Mouse (Mus musculus): ENCODE results near the gene Ssbp3.
A peak's percentile ranks its signal among the peaks of the same experiment; 100 is the strongest.

Gene Ssbp3

DNA sequence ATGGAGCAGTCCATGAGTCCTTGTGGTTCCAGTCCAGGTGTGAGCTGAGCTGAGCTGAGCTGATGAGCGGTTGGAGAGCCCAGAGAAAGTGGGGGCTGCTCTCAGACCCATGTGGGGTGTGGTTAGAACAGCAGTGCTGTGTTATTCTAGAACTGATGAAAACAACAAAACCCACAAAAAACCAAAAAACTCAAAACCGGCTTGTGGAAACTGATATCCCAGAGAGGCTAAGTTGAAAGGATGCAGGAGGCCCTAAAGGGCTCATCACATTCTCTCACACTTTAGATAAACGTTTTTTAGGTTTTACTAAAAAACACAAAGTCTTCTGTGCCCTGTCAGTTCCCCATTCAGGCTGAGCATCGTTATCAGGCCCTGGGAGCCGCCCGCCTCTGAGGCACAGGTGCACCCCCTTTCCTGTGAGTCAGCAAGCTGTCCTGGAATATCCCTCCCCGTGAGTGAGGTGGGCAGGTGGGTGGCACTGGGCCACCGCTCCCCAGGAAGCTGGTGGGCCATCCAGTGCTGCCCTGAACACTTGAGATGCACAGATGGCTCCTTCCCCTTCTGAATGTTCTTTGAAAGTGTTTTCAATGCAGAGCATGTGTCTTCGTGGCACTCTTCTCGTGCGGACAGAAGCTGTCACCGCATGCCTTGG, 24.6 kb downstream of the Ssbp3 start:
- no peak for DNase-seq (ENCODE audit: extremely low spot score)

DNA sequence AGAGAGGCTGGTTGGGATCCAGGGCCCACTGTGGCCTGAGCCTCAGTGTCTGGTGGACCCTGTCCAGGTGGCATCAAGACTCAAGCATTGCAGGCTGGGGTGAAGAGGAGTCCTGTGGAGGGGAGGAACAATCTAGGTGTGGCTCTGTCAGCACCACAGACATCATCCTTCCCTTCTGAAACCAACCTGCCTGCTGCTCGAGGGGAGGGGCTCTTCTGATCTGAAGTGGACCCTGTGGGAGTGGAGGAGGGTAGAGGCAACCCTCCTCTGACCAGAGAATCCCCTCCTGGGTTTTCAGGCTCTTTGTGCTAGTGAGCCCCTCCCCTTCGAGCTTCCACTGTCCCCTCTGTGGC, 25.1 kb downstream of the Ssbp3 start:
- DNase-seq (ENCODE audit: extremely low spot score): no peak

DNA sequence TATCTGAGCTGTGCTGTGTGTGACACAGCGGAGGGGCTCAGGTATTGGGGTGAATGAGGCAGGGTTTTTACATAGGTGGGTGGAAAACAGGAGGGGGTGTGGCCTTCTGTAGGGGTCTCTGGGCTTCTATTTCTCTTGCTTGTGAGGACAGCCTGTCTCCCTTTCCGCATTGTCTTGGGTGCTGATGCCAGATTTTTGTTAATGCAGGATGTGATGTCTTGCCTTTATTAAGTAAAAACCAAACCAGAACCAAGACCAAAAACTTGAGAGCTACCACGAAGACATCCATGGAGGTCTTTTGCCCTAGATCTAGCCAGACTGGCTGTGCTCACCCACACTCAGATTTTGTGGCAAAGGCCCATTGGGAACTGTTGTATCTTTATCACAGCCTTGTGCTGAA, 25.5 kb downstream of the Ssbp3 start:
- no peak for DNase-seq (ENCODE audit: extremely low spot score)

DNA sequence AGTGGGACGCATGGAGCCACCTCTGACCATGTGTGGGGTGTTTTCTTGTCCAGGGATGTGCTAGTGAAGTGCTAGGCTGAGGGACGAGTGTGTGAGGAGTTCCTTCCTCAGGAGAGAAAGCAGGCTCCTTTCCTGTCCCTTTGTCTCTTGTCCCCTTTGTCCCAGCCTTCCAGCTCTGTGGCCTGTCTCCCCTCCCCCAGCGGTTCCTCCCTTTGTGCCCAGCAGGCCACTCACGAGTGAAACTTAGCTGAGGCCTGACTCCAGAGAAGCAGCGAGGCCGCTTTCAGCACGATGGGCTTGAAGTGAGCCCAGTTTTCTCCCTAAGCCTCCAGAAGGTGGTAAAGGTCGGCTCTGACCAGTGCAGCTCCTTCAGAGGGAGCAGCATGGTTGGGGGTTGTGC, 26.2 kb downstream of the Ssbp3 start:
- DNase-seq (ENCODE audit: extremely low spot score): peak; percentile 76

GRCm38 (mm10) chr4:106938506-106939222, 28.2 kb downstream of the Ssbp3 start:
- no peak for DNase-seq (ENCODE audit: extremely low spot score)

- DNase-seq (ENCODE audit: extremely low spot score): peak; percentile 66
Observed at GRCm38 (mm10) chr4:106939223-106939918, 28.9 kb downstream of the Ssbp3 start.

DNA sequence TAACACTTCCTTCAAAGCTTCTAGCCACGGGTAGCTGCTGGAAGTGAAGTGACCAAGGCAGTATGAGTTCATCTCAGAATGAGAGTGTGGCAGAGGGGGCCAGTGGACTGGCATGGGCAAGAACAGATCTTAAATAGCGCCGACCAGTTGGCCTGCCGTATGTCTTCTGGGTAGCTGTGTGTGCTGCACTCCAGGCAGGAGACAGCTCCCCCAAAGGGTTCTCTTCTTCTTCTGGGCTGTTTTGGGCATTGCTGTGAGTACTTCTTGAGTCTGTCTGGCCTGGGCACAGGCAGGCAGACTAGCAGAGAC, 29.4 kb downstream of the Ssbp3 start:
- DNase-seq (ENCODE audit: extremely low spot score): no peak

GRCm38 (mm10) chr4:106940945-106941344, 30.4 kb downstream of the Ssbp3 start:
- no peak for DNase-seq (ENCODE audit: extremely low spot score)

DNA sequence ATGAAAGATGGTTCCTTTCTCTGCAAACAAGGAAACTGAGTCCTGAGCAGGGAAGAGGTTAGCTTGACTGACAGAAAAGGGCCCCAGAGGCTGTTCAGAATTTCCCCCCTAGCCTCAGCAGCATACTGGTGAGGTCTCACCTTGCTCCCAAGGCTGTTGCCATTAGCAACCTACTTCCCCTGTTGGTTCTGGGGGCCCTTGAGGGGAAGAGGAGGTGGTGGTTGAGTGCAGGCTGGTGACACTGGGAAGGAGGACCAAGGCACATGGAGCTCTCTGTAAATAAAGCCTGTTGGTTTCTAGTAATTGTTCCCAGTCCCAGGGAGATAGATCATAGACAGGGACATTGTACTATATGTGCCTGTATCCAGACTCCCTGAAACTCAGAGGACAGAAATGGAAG, 31.0 kb downstream of the Ssbp3 start:
- DNase-seq (ENCODE audit: extremely low spot score): no peak

GRCm38 (mm10) chr4:106942491-106942890, 32.0 kb downstream of the Ssbp3 start:
- DNase-seq (ENCODE audit: extremely low spot score): no peak

DNA sequence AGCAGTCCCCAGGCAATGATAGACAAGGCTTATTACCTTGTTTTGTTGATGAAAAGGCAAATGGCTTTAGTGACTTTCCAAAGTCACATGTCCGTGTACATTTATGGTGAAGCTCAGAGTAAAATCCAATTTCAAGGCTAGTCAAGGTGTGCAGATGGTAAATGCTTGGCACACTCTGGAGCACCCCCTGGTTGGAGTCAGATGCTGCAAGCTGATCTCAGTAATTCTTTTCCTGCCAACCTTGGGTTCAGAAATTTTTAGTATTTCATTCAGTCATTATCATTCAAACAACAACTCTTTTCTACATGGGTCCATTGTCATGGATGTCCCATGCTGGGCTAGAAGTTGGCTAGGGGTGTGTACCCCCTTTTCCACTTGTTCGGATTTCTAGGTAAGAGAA, 33.1 kb downstream of the Ssbp3 start:
- no peak for DNase-seq (ENCODE audit: extremely low spot score)

DNA sequence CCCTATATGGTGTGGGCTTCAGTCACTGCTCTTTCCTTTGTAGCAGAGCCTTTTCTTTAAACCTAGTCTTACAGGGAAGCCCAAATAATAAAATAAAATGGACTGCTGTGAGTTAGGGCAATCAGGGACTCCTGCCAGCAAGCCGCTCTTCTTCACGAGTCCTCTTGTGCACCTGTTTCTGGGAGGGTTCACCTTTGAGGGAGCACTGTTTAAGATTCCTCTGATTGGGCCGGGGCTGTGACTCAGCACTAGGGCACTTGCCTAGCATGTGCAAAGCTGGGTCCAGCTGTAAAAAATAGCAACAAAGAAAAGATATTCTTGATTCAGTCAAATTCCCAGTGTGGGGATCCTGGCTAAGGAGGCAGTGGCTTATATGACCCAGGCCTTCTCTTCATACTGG, 34.4 kb downstream of the Ssbp3 start:
- no peak for DNase-seq (ENCODE audit: extremely low spot score)

- no peak for DNase-seq (ENCODE audit: extremely low spot score)
Observed at GRCm38 (mm10) chr4:106947741-106948140, 37.2 kb downstream of the Ssbp3 start.

DNA sequence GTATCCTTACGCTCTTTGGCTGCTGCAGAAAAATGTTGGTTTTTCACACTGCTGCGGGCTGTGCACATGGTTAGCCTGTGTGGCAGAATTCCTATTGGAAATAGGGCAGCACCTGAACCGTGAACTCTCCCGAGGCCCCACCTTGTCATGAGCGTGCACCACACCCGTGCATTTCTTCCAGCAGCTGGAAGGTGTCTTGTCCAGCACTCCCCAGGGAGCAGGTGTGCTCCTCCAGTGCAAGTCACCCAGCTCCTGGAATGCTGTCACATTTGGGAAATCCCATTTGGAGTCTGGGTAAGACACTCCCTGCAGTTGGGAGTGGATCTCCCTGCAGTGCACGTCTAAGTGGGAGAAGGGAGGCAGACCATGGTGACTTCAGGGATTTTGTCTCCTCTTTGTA, 38.0 kb downstream of the Ssbp3 start:
- DNase-seq (ENCODE audit: extremely low spot score): no peak

DNA sequence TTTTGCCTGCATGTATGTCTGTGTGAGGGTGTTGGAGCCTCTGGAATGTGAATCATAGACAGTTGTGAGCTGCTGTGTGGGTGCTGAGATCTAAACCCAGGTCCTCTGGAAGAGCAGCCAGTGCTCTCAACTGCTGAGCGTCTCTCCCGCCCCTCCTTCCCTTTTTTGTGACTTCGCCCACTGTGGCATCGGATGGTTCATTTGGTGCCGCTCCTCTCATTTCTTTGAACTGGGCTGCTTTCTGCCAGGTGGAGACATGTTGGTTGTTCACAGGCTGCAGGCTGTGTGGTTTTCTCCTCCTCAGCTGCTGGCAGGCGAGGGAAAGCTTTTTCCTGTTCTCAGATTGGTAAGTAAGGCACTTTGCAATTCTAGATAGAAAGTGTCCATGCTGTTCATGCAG, 38.7 kb downstream of the Ssbp3 start:
- DNase-seq (ENCODE audit: extremely low spot score): no peak

DNA sequence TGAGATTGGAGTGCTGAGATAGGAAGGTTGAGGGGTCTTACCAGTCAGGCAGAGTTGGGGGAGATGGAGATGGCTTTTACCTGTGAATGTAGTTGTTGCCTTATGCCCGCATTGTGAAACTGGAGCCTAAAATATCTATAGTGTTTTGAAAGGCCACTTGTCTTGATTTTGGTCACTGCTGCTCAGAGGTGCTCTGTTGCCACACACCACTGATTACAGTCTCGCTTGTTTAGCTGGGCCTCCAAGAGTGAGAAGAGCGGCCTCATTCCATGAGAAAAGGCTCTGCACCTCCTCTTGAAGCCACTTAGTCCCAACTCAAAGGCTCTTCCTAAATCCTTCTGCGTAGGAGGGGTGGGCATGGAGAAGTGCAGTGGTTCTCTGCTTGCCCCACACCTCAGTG, 40.3 kb downstream of the Ssbp3 start:
- no peak for DNase-seq (ENCODE audit: extremely low spot score)

GRCm38 (mm10) chr4:106951455-106951854, 41.0 kb downstream of the Ssbp3 start:
- DNase-seq (ENCODE audit: extremely low spot score): no peak

DNA sequence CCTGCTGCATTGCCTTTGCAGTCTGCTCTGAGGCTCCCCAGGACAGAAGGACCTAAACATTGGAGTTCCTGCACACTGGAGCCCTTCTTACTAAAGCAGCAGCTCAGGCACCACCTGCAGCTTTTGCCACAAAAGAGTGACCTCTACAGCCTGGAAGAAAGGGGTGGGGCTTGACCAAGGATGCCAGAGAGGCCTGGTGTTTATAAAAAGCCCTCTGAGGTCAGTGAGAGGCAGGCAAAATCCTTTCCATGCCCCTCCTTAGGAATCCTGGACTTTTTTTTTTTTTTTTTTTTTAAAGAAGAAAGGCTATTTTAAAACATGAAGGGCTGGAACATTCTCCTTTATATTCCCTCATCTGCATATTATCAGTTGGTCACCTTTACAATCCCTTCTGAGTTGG, 42.7 kb downstream of the Ssbp3 start:
- no peak for DNase-seq (ENCODE audit: extremely low spot score)

DNA sequence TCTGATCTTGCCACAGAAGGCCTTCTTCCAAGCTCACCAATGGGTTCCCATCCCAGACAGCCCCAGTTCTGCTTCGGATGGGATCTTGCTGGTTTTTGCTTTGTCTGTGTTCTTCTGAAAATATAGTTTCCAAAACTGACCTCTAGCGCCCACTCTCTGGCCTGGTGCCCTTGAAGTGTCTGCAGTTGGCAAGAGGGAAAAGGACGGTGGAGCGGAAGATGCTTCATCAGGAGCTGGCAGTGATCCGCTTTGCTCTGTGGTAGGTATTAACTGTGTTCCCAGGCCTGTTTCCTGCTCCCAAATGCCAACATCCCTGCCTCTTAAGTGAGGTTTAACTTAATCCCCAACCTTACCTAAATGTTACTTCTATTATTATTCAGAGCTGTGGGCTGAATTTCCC, 43.3 kb downstream of the Ssbp3 start:
- no peak for DNase-seq (ENCODE audit: extremely low spot score)

- DNase-seq (ENCODE audit: extremely low spot score): no peak
Observed at GRCm38 (mm10) chr4:106955729-106956712, 45.5 kb downstream of the Ssbp3 start.

- DNase-seq (ENCODE audit: extremely low spot score): no peak
Observed at GRCm38 (mm10) chr4:106958117-106958516, 47.6 kb downstream of the Ssbp3 start.

DNA sequence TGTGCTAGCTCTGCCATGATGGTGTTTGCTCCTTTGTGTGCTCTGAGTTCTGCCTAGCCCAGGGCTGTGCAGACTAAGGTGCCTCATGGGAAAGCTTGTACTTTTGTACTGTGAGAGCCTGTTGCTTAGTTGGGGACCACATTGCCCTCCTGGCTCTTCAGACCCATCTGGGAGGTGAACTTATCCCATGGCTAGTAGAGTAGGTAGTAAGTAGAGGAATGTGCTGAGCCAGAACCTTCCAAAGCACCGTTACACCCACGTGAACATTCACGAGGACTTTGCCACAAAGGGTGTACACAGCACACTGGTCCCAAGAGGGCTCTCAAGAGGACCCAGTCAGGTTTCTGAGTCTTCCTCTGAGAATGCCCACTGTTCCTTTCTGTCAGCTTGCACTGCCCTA, 48.1 kb downstream of the Ssbp3 start:
- DNase-seq (ENCODE audit: extremely low spot score): no peak

All from embryo, embryonic 9.5 days (tissue).